Mouse (Mus musculus): ENCODE data around the gene H2-Q1. TPM values are rescaled to one million over a fixed set of nuclear protein-coding genes. Genes with fewer than 3 reads are reported as not detected.
"Not testable (repeated sequence)": the region's sequence is repeated elsewhere in the genome, so short reads cannot be mapped to it uniquely, and the experiment has no call there.

H2-Q1 gene
- total RNA-seq, 2 experiments from 2014 or later: not detected

DNA sequence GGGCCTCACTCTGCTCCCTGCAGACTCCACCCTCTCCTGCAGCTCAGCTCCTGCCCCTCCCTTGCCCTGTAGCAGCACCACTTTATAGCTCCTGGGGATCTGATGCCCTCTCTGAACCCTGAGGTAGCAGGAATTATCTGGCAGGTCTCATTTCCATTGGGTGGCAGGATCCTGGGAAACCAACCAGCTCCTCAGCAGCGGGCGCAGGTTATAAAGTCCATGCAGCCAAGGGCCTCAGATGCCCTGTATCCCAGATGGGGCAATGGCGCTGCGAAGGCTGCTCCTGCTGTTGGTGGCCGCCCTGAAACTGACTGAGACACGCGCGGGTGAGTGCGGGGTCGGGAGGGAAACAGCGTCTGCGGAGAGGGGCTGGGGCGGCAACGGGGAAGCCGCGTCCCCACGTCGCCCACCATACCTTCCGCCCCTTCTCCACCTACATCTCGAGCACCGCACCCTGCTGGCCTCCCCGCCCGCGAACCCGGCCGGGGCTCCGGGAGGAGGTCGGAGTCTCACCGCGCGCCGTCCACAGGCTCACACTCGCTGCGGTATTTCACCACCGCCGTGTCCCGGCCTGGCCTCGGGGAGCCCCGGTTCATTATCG, 22.0 kb downstream of the H2-Q1 start, which contains the start of gene H2-Q2:
Gene H2-Q2, plus strand, starts transcription at position 172 of the 601 bp plus-strand sequence.
- ATAC-seq (ENCODE audit: poor library complexity, severe bottlenecking): no peak

DNA sequence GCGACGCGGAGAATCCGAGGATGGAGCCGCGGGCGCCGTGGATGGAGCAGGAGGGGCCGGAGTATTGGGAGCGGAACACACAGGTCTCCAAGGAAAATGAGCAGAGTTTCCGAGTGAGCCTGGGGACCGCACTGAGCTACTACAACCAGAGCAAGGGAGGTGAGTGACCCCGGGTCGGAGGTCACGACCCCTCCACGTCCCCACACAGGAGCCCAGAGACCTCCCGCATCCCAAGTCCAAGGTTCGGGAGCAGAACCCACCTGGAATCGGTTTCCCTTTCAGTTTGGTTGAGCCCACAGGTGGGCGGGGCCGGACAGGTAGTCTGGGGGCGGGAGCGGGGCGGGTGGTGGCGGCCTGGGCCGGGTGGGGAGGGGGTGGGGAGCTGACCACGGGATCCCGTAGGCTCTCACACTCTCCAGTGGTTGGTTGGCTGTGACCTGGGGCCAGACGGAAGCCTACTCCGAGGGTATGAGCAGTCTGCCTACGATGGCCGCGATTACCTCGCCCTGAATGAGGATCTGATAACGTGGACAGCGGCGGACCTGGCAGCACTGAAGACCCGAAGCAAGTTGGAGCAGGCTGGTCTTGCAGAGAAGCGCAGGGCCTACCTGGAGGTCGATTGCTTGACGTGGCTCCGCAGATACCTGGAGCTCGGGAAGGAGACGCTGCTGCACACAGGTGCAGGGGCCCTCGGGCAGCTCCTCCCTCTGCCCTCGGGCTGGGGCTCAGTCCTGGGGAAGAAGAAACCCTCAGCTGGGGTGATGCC, 22.7 kb downstream of the H2-Q1 start:
- no peak for ATAC-seq (ENCODE audit: poor library complexity, severe bottlenecking)

DNA sequence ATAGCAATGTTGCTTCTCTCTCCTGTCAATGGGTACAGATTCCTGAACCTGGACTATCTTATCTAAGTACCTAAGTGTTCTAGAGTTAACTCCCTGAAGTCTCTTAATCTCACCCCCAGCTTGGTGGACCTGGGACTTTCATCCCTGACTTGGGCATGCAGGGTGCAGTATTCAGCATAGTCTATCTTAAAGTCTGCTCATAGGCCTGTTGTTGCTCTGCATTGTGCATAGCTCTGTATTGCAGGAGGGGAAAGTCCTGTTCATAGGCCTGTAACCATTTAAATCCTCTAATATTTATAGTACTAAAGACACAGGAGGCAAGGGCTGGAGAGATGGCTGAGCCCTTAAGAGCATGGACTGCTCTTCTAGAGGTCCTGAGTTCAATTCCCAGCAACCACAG, 27.5 kb downstream of the H2-Q1 start:
- ATAC-seq (ENCODE audit: poor library complexity, severe bottlenecking): not testable (repeated sequence)

DNA sequence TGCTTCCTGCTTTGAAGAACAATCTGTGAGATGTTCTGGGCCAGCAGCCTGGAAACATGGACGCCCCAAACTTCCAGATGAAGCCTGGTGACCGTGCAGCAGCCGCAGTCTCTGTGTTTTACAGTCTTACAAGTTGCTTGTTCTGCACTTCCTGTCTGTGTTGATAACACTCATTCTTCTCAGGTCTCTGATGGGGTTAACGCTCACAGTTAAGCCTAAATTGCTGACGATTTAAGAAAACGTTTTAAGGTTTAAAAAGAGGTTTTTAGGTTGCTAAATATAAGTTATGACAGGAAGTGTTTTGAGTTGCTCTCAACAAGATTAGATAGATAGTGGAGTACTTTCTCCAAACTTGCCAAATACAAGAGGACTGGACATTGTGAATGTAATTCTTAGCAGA, 33.1 kb downstream of the H2-Q1 start:
- ATAC-seq (ENCODE audit: poor library complexity, severe bottlenecking): not testable (repeated sequence)

DNA sequence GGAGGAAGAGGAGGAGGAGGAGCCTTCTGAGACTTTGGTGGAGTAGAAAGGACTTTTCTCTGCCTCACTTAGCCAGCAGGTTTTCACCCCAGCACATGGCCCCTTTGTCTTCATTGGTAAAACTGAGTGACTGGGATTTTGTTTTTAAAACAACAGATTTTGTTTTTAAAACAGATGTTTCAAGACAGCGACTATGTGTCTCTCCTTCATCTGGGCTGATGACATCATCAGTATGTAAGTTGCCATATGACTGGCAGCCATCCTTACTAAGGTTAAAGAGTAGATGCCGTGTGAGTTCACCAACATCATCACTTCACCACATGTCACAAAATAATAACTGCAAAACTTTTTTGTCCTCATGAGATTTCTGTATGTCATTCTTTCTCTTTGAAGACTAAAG, 33.9 kb downstream of the H2-Q1 start:
- ATAC-seq (ENCODE audit: poor library complexity, severe bottlenecking): no peak

DNA sequence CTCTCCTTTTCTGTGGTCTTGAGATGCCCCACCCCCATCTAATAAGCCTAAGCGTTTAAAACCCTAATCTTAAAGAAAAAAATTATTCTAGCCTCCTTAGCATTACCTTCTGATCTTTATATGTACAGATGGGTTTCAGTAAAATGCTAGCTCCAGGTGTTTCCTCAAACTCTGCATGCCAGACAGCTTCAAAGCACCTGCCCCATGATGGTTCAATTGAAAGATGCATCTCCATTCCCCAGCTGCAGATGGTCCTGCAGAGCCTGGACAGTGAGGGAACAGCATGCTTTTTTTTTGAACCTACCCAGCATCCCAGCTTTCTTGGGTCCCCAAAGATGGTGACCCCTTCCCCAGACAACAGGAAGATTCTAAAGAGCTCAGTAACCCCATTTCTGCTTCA, 36.9 kb downstream of the H2-Q1 start:
- no peak for ATAC-seq (ENCODE audit: poor library complexity, severe bottlenecking)

DNA sequence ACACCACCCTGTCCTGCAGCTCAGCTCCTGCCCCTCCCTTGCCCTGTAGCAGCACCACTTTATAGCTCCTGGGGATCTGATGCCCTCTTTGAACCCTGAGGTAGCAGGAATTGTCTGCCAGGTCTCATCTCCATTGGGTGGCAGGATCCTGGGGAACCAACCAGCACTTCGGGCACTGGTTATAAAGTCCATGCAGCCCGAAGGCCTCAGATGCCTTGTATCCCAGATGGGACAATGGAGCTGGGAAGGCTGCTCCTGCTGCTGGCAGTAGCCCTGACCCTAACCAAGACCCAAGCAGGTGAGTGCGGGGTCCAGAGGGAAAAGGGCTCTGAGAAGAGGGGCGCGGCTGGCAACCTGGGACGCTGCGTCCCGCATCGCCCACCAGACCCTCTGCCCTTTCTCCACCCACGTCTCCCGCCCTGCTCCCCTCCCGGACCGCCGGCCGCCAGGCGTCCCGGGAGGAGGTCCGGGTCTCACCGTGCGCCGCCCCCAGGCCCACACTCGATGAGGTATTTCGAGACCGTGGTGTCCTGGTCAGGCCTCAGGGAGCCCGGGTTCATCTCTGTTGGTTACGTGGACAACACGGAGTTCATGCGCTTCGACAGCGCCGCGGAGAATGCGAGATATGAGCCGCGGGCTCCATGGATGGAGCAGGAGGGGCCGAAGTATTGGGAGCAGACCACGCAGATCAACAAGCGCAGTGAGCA, 38.7 kb downstream of the H2-Q1 start:
- no peak for ATAC-seq (ENCODE audit: poor library complexity, severe bottlenecking)

DNA sequence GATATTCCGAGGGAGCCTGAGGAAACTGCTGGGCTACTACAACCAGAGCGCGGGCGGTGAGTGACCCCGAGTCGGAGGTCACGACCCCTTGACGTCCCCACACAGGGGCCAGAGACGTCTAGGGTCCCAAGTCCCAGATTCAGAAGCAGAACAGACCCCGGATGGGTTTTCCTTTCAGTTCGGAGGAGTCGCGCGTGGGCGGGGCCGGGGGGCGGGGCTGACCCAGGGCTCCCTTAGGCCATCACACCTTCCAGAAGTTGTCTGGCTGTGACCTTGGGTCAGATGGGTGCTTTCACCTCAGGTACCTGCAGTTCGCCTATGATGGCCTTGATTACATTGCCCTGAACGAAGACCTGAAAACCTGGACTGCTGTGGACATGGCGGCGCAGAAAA, 39.3 kb downstream of the H2-Q1 start:
- no peak for ATAC-seq (ENCODE audit: poor library complexity, severe bottlenecking)

Other genes with a start within 250 kb of the H2-Q1 start
Only the 30 nearest of the 33 such genes appear.
- not detected in 2 replicates for gene Ly6g6f, start 234.8 kb upstream of the H2-Q1 start, total RNA-seq (2015)
- gene Ly6g6f, start 234.8 kb upstream of the H2-Q1 start, total RNA-seq (2017): not detected in 2 replicates
- 17.6 and 21.3 TPM in 2 replicates for gene Abhd16a, start 231.1 kb upstream of the H2-Q1 start, total RNA-seq (2015)
- gene Abhd16a, start 231.1 kb upstream of the H2-Q1 start, total RNA-seq (2017): 18.0 and 20.4 TPM in 2 replicates
- gene Ly6g5c, start 212.1 kb upstream of the H2-Q1 start, total RNA-seq (2015): not detected in 2 replicates
- gene Ly6g5c, start 212.1 kb upstream of the H2-Q1 start, total RNA-seq (2017): not detected in 2 replicates
- 6.1 and 8.2 TPM in 2 replicates for gene Ly6g5b, start 205.0 kb upstream of the H2-Q1 start, total RNA-seq (2015)
- gene Ly6g5b, start 205.0 kb upstream of the H2-Q1 start, total RNA-seq (2017): 1.4 and 1.8 TPM in 2 replicates
- 22.6 and 24.6 TPM in 2 replicates for gene Gpank1, start 198.9 kb upstream of the H2-Q1 start, total RNA-seq (2015)
- gene Gpank1, start 198.9 kb upstream of the H2-Q1 start, total RNA-seq (2017): 48.5 and 50.0 TPM in 2 replicates
- 404 and 428 TPM in 2 replicates for gene Csnk2b, start 198.4 kb upstream of the H2-Q1 start, total RNA-seq (2015)
- gene Csnk2b, start 198.4 kb upstream of the H2-Q1 start, total RNA-seq (2017): 323 and 362 TPM in 2 replicates
- gene D17H6S53E, start 194.0 kb upstream of the H2-Q1 start, total RNA-seq (2015): 4.5 and 4.7 TPM in 2 replicates
- gene D17H6S53E, start 194.0 kb upstream of the H2-Q1 start, total RNA-seq (2017): 13.0 and 26.1 TPM in 2 replicates
- 0.38 TPM in 1 of 2 replicates, not detected in the other for gene Apom, start 188.4 kb upstream of the H2-Q1 start, total RNA-seq (2015)
- 0.26 TPM in 1 of 2 replicates, not detected in the other for gene Apom, start 188.4 kb upstream of the H2-Q1 start, total RNA-seq (2017)
- gene Bag6, start 185.2 kb upstream of the H2-Q1 start, total RNA-seq (2015): 87.9 and 91.7 TPM in 2 replicates
- 72.4 and 90.5 TPM in 2 replicates for gene Bag6, start 185.2 kb upstream of the H2-Q1 start, total RNA-seq (2017)
- 144 and 172 TPM in 2 replicates for gene Prrc2a, start 155.5 kb upstream of the H2-Q1 start, total RNA-seq (2015)
- 35.8 and 60.6 TPM in 2 replicates for gene Prrc2a, start 155.5 kb upstream of the H2-Q1 start, total RNA-seq (2017)
- 78.7 and 81.4 TPM in 2 replicates for gene Aif1, start 144.3 kb upstream of the H2-Q1 start, total RNA-seq (2015)
- 103 and 120 TPM in 2 replicates for gene Aif1, start 144.3 kb upstream of the H2-Q1 start, total RNA-seq (2017)
- 425 and 434 TPM in 2 replicates for gene Lst1, start 132.0 kb upstream of the H2-Q1 start, total RNA-seq (2015)
- gene Lst1, start 132.0 kb upstream of the H2-Q1 start, total RNA-seq (2017): 495 and 596 TPM in 2 replicates
- gene Ltb, start 126.0 kb upstream of the H2-Q1 start, total RNA-seq (2015): 11.7 and 13.3 TPM in 2 replicates
- gene Ltb, start 126.0 kb upstream of the H2-Q1 start, total RNA-seq (2017): 7.3 and 11.2 TPM in 2 replicates
- gene Tnf, start 118.4 kb upstream of the H2-Q1 start, total RNA-seq (2015): 33.1 and 34.6 TPM in 2 replicates
- gene Tnf, start 118.4 kb upstream of the H2-Q1 start, total RNA-seq (2017): 28.2 and 30.0 TPM in 2 replicates
- gene Lta, start 115.1 kb upstream of the H2-Q1 start, total RNA-seq (2015): 0.11 TPM in 1 of 2 replicates, not detected in the other
- gene Lta, start 115.1 kb upstream of the H2-Q1 start, total RNA-seq (2017): 0.24 TPM in 1 of 2 replicates, not detected in the other
- gene Gm16181, start 99.6 kb upstream of the H2-Q1 start, total RNA-seq (2015): 0.76 and 2.5 TPM in 2 replicates
- 0.88 and 4.0 TPM in 2 replicates for gene Gm16181, start 99.6 kb upstream of the H2-Q1 start, total RNA-seq (2017)
- gene Atp6v1g2, start 86.7 kb upstream of the H2-Q1 start, total RNA-seq (2015): 6.2 and 6.9 TPM in 2 replicates
- gene Atp6v1g2, start 86.7 kb upstream of the H2-Q1 start, total RNA-seq (2017): 3.0 and 3.6 TPM in 2 replicates
- gene Nfkbil1, start 84.6 kb upstream of the H2-Q1 start, total RNA-seq (2015): 2.2 and 4.5 TPM in 2 replicates
- gene Nfkbil1, start 84.6 kb upstream of the H2-Q1 start, total RNA-seq (2017): 10.2 and 13.3 TPM in 2 replicates
- gene Ddx39b, start 78.7 kb upstream of the H2-Q1 start, total RNA-seq (2015): 166 TPM in 2 replicates
- 115 and 125 TPM in 2 replicates for gene Ddx39b, start 78.7 kb upstream of the H2-Q1 start, total RNA-seq (2017)
- gene H2-D1, start 57.7 kb upstream of the H2-Q1 start, total RNA-seq (2015): 572 and 605 TPM in 2 replicates
- gene H2-D1, start 57.7 kb upstream of the H2-Q1 start, total RNA-seq (2017): 1,046 and 1,120 TPM in 2 replicates
- not detected in 2 replicates for gene H2-Q2, start 21.8 kb downstream of the H2-Q1 start, total RNA-seq (2015)
- gene H2-Q2, start 21.8 kb downstream of the H2-Q1 start, total RNA-seq (2017): not detected in 2 replicates
- gene H2-Q4, start 59.2 kb downstream of the H2-Q1 start, total RNA-seq (2015): 10.3 and 12.4 TPM in 2 replicates
- 22.4 and 23.3 TPM in 2 replicates for gene H2-Q4, start 59.2 kb downstream of the H2-Q1 start, total RNA-seq (2017)
- 10.2 and 12.1 TPM in 2 replicates for gene H2-Q6, start 104.4 kb downstream of the H2-Q1 start, total RNA-seq (2015)
- gene H2-Q6, start 104.4 kb downstream of the H2-Q1 start, total RNA-seq (2017): 12.8 and 13.5 TPM in 2 replicates
- 20.3 and 23.0 TPM in 2 replicates for gene H2-Q7, start 118.8 kb downstream of the H2-Q1 start, total RNA-seq (2015)
- gene H2-Q7, start 118.8 kb downstream of the H2-Q1 start, total RNA-seq (2017): 13.7 and 24.7 TPM in 2 replicates
- 8.3 and 11.8 TPM in 2 replicates for gene H2-Q10, start 149.7 kb downstream of the H2-Q1 start, total RNA-seq (2015)
- 7.9 and 11.1 TPM in 2 replicates for gene H2-Q10, start 149.7 kb downstream of the H2-Q1 start, total RNA-seq (2017)
- gene Pou5f1, start 185.6 kb downstream of the H2-Q1 start, total RNA-seq (2015): 0.29 TPM in 1 of 2 replicates, not detected in the other
- gene Pou5f1, start 185.6 kb downstream of the H2-Q1 start, total RNA-seq (2017): not detected in 2 replicates
- gene Tcf19, start 196.4 kb downstream of the H2-Q1 start, total RNA-seq (2015): 64.7 and 72.2 TPM in 2 replicates
- gene Tcf19, start 196.4 kb downstream of the H2-Q1 start, total RNA-seq (2017): 26.2 and 29.6 TPM in 2 replicates
- gene Cchcr1, start 196.7 kb downstream of the H2-Q1 start, total RNA-seq (2015): 3.3 and 4.0 TPM in 2 replicates
- gene Cchcr1, start 196.7 kb downstream of the H2-Q1 start, total RNA-seq (2017): 4.0 and 5.7 TPM in 2 replicates
- gene Psors1c2, start 212.8 kb downstream of the H2-Q1 start, total RNA-seq (2015): not detected in 2 replicates
- gene Psors1c2, start 212.8 kb downstream of the H2-Q1 start, total RNA-seq (2017): not detected in 2 replicates
- not detected in 2 replicates for gene Cdsn, start 231.7 kb downstream of the H2-Q1 start, total RNA-seq (2015)
- not detected in 2 replicates for gene Cdsn, start 231.7 kb downstream of the H2-Q1 start, total RNA-seq (2017)

Measured in megakaryocyte, adult 5-6 weeks (primary cell).